Mouse (Mus musculus) midbrain, embryonic 12.5 days (tissue): ENCODE data around the gene Slc22a23. TPM values are rescaled to one million over a fixed set of nuclear protein-coding genes. Genes with fewer than 3 reads are reported as not detected.
"Not testable (repeated sequence)": the region's sequence is repeated elsewhere in the genome, so short reads cannot be mapped to it uniquely, and the experiment has no call there.

ENCODE experiments used
- ATAC-seq: fragments of 200-750 bp; cut with Nextera tagmentation; 2 replicates; pipeline ENCODE4 v1.8.0; 2017; ENCODE audit warnings: low read depth, moderate TSS enrichment, moderate library complexity; ENCODE audit not compliant: low FRiP score
- H3K27ac ChIP-seq: fragments of 300-500 bp; sonication (generic); replicated peaks from 2 replicates; pipeline ENCODE4 v1.5.1; 2016; ENCODE audit warnings: mild to moderate bottlenecking
- H3K27me3 ChIP-seq: fragments of 300-500 bp; sonication (generic); 2 replicates; pipeline ENCODE4 v1.6.1; 2016; ENCODE audit warnings: mild to moderate bottlenecking
- H3K36me3 ChIP-seq: fragments of 300-500 bp; sonication (generic); 2 replicates; pipeline ENCODE4 v1.6.1; 2016
- H3K4me1 ChIP-seq: fragments of 300-500 bp; sonication (generic); 2 replicates; pipeline ENCODE4 v1.6.1; 2016
- H3K4me2 ChIP-seq: fragments of 300-500 bp; sonication (generic); replicated peaks from 2 replicates; pipeline ENCODE4 v1.6.1; 2016; ENCODE audit warnings: mild to moderate bottlenecking, moderate library complexity
- H3K4me3 ChIP-seq: fragments of 300-500 bp; sonication (generic); 2 replicates; pipeline ENCODE4 v1.5.1; 2016; ENCODE audit warnings: mild to moderate bottlenecking
- H3K9ac ChIP-seq: fragments of 300-500 bp; sonication (generic); replicated peaks from 2 replicates; pipeline ENCODE4 v1.6.1; 2016; ENCODE audit warnings: mild to moderate bottlenecking, moderate library complexity
- H3K9me3 ChIP-seq: fragments of 300-500 bp; sonication (generic); 2 replicates; pipeline ENCODE4 v1.6.1; 2016; ENCODE audit warnings: mild to moderate bottlenecking
- WGBS: fragments of 180-500 bp; shearing (Covaris S2); methylation state at CpG from one replicate; pipeline ENCODE4 v1.1.7; 2016; 5-methylcytosine and 5-hydroxymethylcytosine counted together
- polyA plus RNA-seq: library from polyadenylated mRNA; unstranded; fragments of >200 nt; fragmentation: Nextera tagmentation; extraction: Ambion mirVana; gene quantifications from 2 replicates; pipeline ENCODE4 v1.2.1, GENCODE M21; 2016

Slc22a23 gene
- polyA plus RNA-seq = 24.3 and 26.5 TPM in 2 replicates

DNA sequence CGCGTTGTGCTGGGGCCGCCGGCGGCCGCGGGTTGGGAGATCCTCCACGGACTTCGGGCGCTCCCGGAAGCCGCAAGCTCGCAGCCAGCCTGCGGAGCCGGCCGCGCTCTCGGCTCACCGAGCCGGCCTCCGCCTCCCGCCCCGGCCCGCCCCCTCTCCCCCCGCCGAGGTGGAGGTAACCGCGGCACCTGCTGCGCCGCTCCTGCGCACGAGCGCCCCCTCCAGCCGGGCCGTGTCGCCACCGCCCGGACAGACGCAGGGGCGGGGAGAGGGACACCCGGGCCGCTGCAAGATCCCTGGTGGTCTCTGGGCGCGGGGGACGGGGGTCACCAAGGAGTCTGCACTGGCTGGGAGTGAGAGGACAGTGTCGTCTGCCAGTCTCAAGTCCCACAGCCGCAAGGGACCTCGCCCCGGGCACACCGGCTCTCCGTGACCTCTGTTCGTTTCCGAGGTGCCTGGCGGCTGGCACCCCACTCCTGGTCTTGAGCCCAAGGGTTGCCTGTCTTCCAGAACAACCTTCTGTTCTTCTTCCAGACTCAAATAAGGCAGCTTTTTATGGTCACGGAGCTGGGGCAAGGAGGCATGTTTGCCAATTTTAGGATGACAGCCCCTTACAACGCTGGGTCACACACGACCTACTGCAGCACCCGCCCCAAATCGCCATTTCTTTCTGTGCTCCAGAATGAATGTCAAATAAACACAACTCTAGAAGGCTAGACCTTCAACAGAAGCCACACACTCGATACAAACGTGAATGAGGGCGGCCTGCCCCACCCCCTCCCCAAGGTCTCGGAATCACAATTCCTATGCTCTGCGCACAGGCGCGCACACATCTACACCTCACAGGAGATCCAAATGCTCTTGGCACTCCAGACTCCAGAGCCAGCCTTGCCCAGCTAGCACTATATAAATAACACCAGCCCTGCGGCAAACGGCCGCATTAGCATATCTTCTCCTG is at the start of gene Slc22a23:
TSS of gene Slc22a23 (minus strand) at position 55 of the 958 bp plus-strand sequence.
- no peaks in the 10 kb centered on the region for H3K9me3 ChIP-seq
- peaks cover 5% of the 10 kb centered on the region; the same call in 1 of the 2 replicates for H3K27me3 ChIP-seq
- H3K27ac ChIP-seq = peak within 1 kb of the TSS; percentile 86
- peak within 1 kb of the TSS; percentile 79 for H3K4me3 ChIP-seq
- peaks cover 39% of the 10 kb centered on the region for H3K4me1 ChIP-seq
- peak within 1 kb of the TSS; percentile 94 for H3K9ac ChIP-seq
- ATAC-seq = peak; percentile 78
- H3K36me3 ChIP-seq = no peaks in the 10 kb centered on the region
- WGBS = 3% methylated on average over 55 of the region's 69 CpGs
- peak within 1 kb of the TSS; percentile 91 for H3K4me2 ChIP-seq

DNA sequence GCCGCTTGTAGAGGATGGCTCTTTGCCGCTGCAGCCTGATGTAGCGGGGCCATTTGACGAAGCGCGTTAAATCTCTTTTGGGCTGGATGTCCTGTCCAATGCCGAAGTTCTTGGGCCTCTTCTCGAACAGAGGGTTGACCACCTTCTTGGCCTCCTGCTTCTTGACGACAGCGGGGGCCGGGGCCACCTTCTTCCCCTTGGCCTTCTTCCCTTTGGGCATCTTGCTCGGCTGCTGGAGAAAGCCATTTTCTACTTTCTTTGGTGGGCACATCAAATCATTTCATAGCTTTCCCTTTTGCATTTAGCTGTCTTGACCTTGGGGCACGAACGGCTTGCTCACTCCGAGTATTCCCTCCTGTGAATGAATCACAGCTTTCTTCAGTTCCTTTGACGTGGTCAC is 49.3 kb upstream of the Slc22a23 start:
- H3K9me3 ChIP-seq, H3K4me2 ChIP-seq, H3K27ac ChIP-seq, H3K36me3 ChIP-seq, H3K4me3 ChIP-seq, ATAC-seq, H3K4me1 ChIP-seq, H3K9ac ChIP-seq, H3K27me3 ChIP-seq: not testable (repeated sequence)
- WGBS = 81% methylated on average over 8 of the region's 16 CpGs

DNA sequence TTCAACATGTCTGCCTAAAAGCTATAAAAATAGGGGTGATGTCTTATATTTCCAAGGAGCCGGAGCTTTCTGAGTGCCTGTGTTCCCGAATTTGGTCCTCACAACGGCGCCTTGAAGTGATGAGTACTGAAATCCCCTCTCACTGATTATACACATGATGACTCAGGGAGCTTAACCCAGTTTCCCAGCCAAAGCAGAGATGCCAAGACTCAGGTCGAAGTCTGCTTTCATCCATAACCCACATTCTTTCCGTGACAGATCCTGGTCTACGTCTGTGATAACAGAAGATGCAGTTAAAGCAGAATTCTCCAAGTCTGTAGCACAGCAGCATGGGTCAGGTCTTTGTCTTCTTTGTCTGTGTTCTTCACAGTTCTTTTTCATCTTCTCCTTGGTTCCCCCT is 47.4 kb upstream of the Slc22a23 start:
- H3K9ac ChIP-seq = no peak overlapping the region
- H3K27me3 ChIP-seq = no peaks in the 10 kb centered on the region
- ATAC-seq = no peak
- no peaks in the 10 kb centered on the region for H3K4me1 ChIP-seq
- H3K27ac ChIP-seq = no peak overlapping the region
- H3K9me3 ChIP-seq = no peaks in the 10 kb centered on the region
- no peaks in the 10 kb centered on the region for H3K36me3 ChIP-seq
- WGBS = 94% methylated on average over 7 of the region's 7 CpGs
- no peak overlapping the region for H3K4me3 ChIP-seq
- H3K4me2 ChIP-seq = no peak overlapping the region

DNA sequence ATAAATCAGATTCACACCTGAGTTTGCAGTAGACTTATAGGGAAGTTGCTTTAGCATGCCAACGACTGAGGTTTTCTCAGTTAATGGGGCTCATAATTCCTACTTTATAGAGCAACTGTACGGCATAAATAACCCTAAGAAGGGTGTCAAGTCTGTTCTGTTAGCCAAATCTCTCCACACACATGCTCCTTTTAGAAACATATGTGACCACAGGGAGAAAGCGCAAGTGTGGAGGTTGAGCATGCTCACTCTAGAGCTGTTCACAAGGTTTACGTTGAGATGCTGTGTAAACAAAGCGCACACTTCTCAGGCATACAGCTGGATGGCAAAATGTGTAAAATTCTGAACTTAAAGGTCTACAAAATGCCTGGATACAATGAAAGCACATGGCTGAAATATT is 43.2 kb upstream of the Slc22a23 start:
- Histone ChIP-seq H3K4me1 (no peaks in the 10 kb centered on the region), H3K27me3 (no peaks in the 10 kb centered on the region), H3K27ac (no peak overlapping the region), H3K9ac (no peak overlapping the region), H3K4me2 (no peak overlapping the region), H3K36me3 (no peaks in the 10 kb centered on the region), H3K9me3 (no peaks in the 10 kb centered on the region), H3K4me3 (no peak overlapping the region)
- ATAC-seq = no peak
- 92% methylated on average over 5 of the region's 5 CpGs for WGBS

DNA sequence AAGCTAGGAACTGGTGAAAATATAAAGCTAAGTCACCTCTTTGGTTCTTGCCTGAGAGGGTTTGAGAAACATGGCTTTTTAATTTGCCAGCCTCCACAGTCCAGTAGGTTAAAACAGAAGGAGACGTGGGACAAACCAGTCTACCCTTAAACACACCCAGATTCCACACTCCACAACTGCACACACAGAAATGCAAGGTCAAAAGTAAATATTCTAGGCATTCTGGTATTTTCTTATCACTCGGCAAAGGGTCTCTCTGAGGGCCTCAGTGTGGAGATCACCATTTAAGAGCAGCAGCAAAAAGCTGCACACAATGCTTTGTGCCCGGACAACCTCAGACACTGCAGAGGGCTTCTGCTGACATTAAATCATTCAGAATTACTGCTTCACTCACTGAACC is 38.4 kb upstream of the Slc22a23 start:
- H3K4me2 ChIP-seq = no peak overlapping the region
- no peak overlapping the region for H3K9ac ChIP-seq
- H3K27me3 ChIP-seq = no peaks in the 10 kb centered on the region
- no peak for ATAC-seq
- no peaks in the 10 kb centered on the region for H3K36me3 ChIP-seq
- WGBS = 89% methylated on average over 3 of the region's 3 CpGs
- H3K9me3 ChIP-seq = no peaks in the 10 kb centered on the region
- no peaks in the 10 kb centered on the region for H3K4me1 ChIP-seq
- H3K27ac ChIP-seq = no peak overlapping the region
- no peak overlapping the region for H3K4me3 ChIP-seq

DNA sequence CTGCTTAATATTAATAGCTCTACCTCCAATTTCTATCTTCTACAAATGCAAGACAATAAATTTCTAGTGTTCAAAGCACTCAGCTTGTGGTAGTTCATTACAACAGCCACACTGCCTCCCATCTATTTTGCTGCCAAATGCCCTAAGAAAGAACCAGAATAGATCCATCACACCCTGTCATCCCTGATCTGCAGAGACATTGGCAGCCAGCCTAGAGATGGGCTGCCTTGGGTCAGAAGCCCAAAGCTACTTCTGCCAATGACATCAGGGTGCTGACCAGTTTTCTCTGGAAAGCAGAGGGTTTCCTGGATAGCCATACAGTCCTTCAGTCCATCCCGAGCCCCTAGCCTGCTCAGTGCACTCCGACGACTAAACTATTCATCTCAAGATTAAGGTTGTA is 33.9 kb upstream of the Slc22a23 start:
- 95% methylated on average over 3 of the region's 3 CpGs for WGBS
- Histone ChIP-seq H3K27me3 (no peaks in the 10 kb centered on the region), H3K4me1 (peaks cover 6% of the 10 kb centered on the region; the same call in 1 of the 2 replicates), H3K9me3 (no peaks in the 10 kb centered on the region), H3K4me3 (no peak overlapping the region), H3K27ac (no peak overlapping the region), H3K9ac (no peak overlapping the region), H3K36me3 (no peaks in the 10 kb centered on the region), H3K4me2 (no peak overlapping the region)
- ATAC-seq = no peak

DNA sequence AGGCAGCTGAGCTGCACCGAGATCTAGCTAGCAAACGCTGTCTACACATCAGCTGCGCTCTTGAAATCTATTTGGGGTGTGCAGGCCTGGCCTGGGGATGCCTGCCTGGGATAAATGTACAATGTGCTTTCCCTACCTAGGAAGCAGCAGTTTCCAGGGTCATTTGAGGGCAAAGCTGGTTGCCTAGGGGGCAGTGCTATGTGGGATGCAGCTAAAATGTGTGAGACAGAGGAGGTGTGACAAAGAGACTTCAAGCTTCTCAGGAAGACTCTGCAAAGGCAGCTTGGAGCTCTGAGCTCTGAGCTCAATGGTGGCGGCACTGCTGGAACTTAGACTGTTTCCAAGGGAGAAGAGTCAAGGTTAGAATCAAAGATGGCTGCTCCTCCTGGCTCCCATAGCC is 30.2 kb upstream of the Slc22a23 start:
- no peaks in the 10 kb centered on the region for H3K27me3 ChIP-seq
- H3K36me3 ChIP-seq = no peaks in the 10 kb centered on the region
- no peaks in the 10 kb centered on the region for H3K9me3 ChIP-seq
- H3K27ac ChIP-seq = no peak overlapping the region
- WGBS = 80% methylated on average over 4 of the region's 4 CpGs
- peaks cover 6% of the 10 kb centered on the region; the same call in 1 of the 2 replicates for H3K4me1 ChIP-seq
- no peak overlapping the region for H3K4me3 ChIP-seq
- H3K9ac ChIP-seq = no peak overlapping the region
- no peak overlapping the region for H3K4me2 ChIP-seq
- ATAC-seq = no peak

DNA sequence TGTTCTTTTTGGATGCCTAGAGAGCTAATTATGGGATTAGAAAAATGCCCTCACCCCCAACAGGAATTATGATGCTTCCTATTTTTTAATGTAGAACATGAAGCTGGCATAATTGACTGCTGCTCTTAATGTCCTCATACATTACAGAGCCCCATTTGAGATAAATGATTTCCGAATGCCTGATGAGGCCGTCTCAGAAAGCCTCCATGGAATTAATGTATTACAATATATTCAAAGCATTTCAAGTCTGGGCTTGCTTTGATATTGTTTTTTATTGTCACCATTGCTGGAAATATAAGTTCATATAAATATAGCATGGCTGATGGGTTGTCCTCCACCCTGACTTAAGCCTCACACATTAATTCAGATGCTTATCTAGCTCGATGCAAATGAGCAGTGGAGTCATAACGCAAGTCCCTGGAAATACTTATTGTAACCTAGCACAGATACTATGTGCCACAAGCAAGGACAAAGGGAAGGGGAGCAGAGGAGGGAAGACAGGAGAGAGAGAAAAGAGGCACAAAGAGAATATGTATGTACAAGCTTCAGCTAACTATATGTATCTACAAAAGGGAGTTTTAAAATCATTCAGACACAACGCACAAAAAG is 28.0 kb upstream of the Slc22a23 start:
- Histone ChIP-seq H3K9me3 (no peaks in the 10 kb centered on the region), H3K36me3 (no peaks in the 10 kb centered on the region), H3K4me1 (peaks cover 6% of the 10 kb centered on the region; the same call in 1 of the 2 replicates), H3K27ac (no peak overlapping the region), H3K9ac (no peak overlapping the region), H3K4me2 (no peak overlapping the region), H3K27me3 (no peaks in the 10 kb centered on the region), H3K4me3 (no peak overlapping the region)
- WGBS = 77% methylated on average over 5 of the region's 5 CpGs
- no peak for ATAC-seq

DNA sequence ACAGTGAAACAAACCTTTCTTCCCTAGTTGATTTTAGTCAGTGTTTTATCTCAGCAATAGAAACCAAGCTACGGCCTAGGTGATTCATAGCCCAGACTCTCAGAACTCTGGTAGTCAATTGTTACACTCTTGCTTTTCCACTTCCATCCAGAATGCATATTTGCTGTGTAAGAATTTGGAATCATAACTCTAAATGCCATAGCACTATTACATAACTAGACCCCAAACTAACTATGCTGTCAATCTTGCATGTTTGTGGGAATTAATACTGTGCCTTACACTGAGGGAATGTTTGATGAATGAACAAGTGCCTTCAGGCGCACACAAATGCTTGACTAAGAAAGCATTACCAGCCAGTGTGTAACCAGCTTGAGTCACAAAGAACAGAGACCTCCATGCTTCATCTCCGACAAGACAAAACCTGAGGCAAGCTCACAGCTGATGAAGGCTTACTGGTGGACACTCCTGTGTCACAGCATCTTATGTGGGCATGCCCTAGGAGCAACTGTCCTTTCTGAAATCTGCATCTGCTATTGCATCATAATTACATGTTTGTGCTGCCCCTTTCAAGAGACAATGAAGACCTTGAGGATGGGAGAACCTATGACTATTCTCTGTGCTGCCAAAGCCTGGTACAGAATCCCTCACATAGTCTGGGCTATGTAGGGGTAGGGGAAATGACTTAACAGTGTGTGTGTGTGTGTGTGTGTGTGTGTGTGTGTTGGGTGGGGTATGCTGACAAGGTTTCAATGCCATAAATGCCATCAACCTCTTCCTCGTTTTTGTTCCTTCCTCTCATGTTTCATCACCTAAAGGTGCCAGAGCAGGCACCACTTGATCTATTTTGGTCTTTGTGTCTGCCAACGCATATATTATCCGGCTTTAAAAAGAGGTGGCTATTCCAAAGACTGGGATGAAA is 27.2 kb upstream of the Slc22a23 start:
- H3K4me1 ChIP-seq = peaks cover 6% of the 10 kb centered on the region; the same call in 1 of the 2 replicates
- H3K27ac ChIP-seq = no peak overlapping the region
- H3K36me3 ChIP-seq = no peaks in the 10 kb centered on the region
- WGBS = 82% methylated on average over 6 of the region's 6 CpGs
- H3K9ac ChIP-seq = no peak overlapping the region
- no peaks in the 10 kb centered on the region for H3K9me3 ChIP-seq
- no peak overlapping the region for H3K4me2 ChIP-seq
- no peak overlapping the region for H3K4me3 ChIP-seq
- ATAC-seq = no peak
- H3K27me3 ChIP-seq = no peaks in the 10 kb centered on the region

DNA sequence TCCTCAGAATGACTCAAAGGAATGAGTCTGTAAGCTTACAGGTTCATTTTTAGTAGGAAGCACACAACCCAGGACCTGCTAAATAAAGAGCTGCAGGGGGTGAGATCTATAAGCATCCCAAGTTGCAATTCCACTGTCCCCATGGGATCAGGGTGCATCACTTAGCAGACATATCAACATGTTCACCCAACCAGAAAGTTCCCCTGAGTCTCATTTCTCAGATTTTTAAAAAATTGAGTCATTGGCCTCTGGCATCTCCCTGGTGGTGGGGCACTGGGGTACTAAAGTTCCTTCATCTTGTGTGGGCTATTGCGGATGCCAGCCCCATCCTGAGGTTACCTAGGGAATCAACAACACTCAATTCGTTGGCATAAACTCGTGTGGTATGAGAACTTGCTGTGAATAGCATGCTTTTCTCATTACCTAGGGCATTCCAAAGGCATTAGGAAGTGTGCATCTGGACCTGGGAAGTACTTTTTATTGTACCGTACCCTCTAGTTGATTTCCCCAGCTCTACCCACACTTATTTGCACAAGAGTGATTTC is 25.4 kb upstream of the Slc22a23 start:
- ATAC-seq = no peak
- no peaks in the 10 kb centered on the region for H3K9me3 ChIP-seq

DNA sequence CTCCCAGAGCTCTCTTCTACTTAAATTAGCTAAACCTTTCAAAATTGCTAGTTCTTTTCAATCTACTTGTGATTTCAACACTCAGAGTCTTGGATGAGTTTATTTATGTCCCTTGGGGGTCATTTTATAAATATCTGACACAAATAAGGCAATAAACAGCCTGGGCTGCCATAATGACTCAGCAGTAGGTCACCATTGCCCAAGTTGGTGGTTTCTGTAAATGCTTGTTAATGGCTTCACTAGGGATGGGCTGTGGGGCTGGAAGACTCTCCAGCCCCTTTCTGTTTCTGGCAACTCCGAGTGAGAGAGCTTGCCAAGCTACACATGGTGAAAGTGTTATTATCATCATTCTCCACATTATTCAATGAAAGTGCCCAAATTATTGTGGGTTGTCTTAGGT is 20.2 kb upstream of the Slc22a23 start:
- H3K4me2 ChIP-seq = no peak overlapping the region
- H3K4me3 ChIP-seq = no peak overlapping the region
- no peak overlapping the region for H3K27ac ChIP-seq
- H3K9ac ChIP-seq = no peak overlapping the region
- no peaks in the 10 kb centered on the region for H3K9me3 ChIP-seq
- 82% methylated on average over 1 of the region's 1 CpGs for WGBS
- H3K4me1 ChIP-seq = 0 out of 2 replicates have a peak, but pooled peaks cover 4% of the 10 kb centered on the region
- H3K36me3 ChIP-seq = no peaks in the 10 kb centered on the region
- no peaks in the 10 kb centered on the region for H3K27me3 ChIP-seq
- no peak for ATAC-seq

More for the DNA sequence above, 25.4 kb upstream of the Slc22a23 start:
- Histone ChIP-seq H3K36me3 (no peaks in the 10 kb centered on the region), H3K4me2 (no peak overlapping the region), H3K4me3 (no peak overlapping the region), H3K27ac (no peak overlapping the region), H3K4me1 (peaks cover 6% of the 10 kb centered on the region; the same call in 1 of the 2 replicates), H3K27me3 (no peaks in the 10 kb centered on the region), H3K9ac (no peak overlapping the region)
- 84% methylated on average over 4 of the region's 4 CpGs for WGBS
